Mouse (Mus musculus): ENCODE results near the gene Dock1. TPM values are rescaled to one million over a fixed set of nuclear protein-coding genes. Genes with fewer than 3 reads are reported as not detected.

Gene Dock1
- polyA plus RNA-seq, 1 experiment from 2014 or later: 24.6 TPM

GRCm38 (mm10) chr7:134709226-134709853, 38.9 kb downstream of the Dock1 start:
- H3K79me2 ChIP-seq (ENCODE audit: inconsistent target): peaks cover 55% of the 10 kb centered on the region; the same call in 1 of the 2 replicates
- H3K36me3 ChIP-seq (ENCODE audit: inconsistent target): no peaks in the 10 kb centered on the region
- no peak overlapping the region for H3K4me3 ChIP-seq (ENCODE audit: inconsistent target)
- no peak overlapping the region for H3K27ac ChIP-seq
- WGBS (ENCODE audit: missing documents): 95% methylated on average over 5 of the region's 5 CpGs

- Histone ChIP-seq H3K79me2 (ENCODE audit: inconsistent target) (peaks cover 37% of the 10 kb centered on the region; the same call in 1 of the 2 replicates), H3K36me3 (ENCODE audit: inconsistent target) (no peaks in the 10 kb centered on the region), H3K4me3 (ENCODE audit: inconsistent target) (no peak overlapping the region), H3K27ac (no peak overlapping the region)
- WGBS (ENCODE audit: missing documents): 100% methylated on average over 1 of the region's 1 CpGs
Observed at GRCm38 (mm10) chr7:134711576-134711975, 41.1 kb downstream of the Dock1 start.

GRCm38 (mm10) chr7:134719406-134719805, 49.0 kb downstream of the Dock1 start:
- Histone ChIP-seq H3K79me2 (ENCODE audit: inconsistent target) (peaks cover 4% of the 10 kb centered on the region; the same call in 1 of the 2 replicates), H3K4me3 (ENCODE audit: inconsistent target) (no peak overlapping the region), H3K36me3 (ENCODE audit: inconsistent target) (no peaks in the 10 kb centered on the region), H3K27ac (no peak overlapping the region)
- 100% methylated on average over 3 of the region's 3 CpGs for WGBS (ENCODE audit: missing documents)

- WGBS (ENCODE audit: missing documents): 89% methylated on average over 6 of the region's 7 CpGs
- H3K4me3 ChIP-seq (ENCODE audit: inconsistent target): no peak overlapping the region
- H3K79me2 ChIP-seq (ENCODE audit: inconsistent target): no peaks in the 10 kb centered on the region; the same call in 1 of the 2 replicates
- H3K36me3 ChIP-seq (ENCODE audit: inconsistent target): no peaks in the 10 kb centered on the region
- H3K27ac ChIP-seq: no peak overlapping the region
Observed at GRCm38 (mm10) chr7:134722361-134722760, 51.9 kb downstream of the Dock1 start.

- H3K4me3 ChIP-seq (ENCODE audit: inconsistent target): no peak overlapping the region
- H3K27ac ChIP-seq: no peak overlapping the region
- no peaks in the 10 kb centered on the region for H3K36me3 ChIP-seq (ENCODE audit: inconsistent target)
- H3K79me2 ChIP-seq (ENCODE audit: inconsistent target): no peaks in the 10 kb centered on the region; the same call in 1 of the 2 replicates
- whole genome bisulfite sequencing (ENCODE audit: missing documents): 91% methylated on average over 9 of the region's 9 CpGs
Observed at GRCm38 (mm10) chr7:134722955-134723354, 52.5 kb downstream of the Dock1 start.

- no peaks in the 10 kb centered on the region; the same call in 1 of the 2 replicates for H3K79me2 ChIP-seq (ENCODE audit: inconsistent target)
- WGBS (ENCODE audit: missing documents): 87% methylated on average over 5 of the region's 5 CpGs
- H3K27ac ChIP-seq: no peak overlapping the region
- H3K36me3 ChIP-seq (ENCODE audit: inconsistent target): no peaks in the 10 kb centered on the region
- H3K4me3 ChIP-seq (ENCODE audit: inconsistent target): no peak overlapping the region
Observed at GRCm38 (mm10) chr7:134723509-134723908, 53.1 kb downstream of the Dock1 start.

- Histone ChIP-seq H3K4me3 (ENCODE audit: inconsistent target) (no peak overlapping the region), H3K27ac (no peak overlapping the region), H3K79me2 (ENCODE audit: inconsistent target) (no peaks in the 10 kb centered on the region), H3K36me3 (ENCODE audit: inconsistent target) (no peaks in the 10 kb centered on the region)
- 85% methylated on average over 7 of the region's 7 CpGs for WGBS (ENCODE audit: missing documents)
Observed at GRCm38 (mm10) chr7:134724841-134725240, 54.4 kb downstream of the Dock1 start.

GRCm38 (mm10) chr7:134725551-134726529, 55.4 kb downstream of the Dock1 start:
- WGBS (ENCODE audit: missing documents): 95% methylated on average over 11 of the region's 11 CpGs
- Histone ChIP-seq H3K27ac (no peak overlapping the region), H3K79me2 (ENCODE audit: inconsistent target) (no peaks in the 10 kb centered on the region), H3K4me3 (ENCODE audit: inconsistent target) (no peak overlapping the region), H3K36me3 (ENCODE audit: inconsistent target) (no peaks in the 10 kb centered on the region)

GRCm38 (mm10) chr7:134726530-134727258, 56.2 kb downstream of the Dock1 start:
- Histone ChIP-seq H3K4me3 (ENCODE audit: inconsistent target) (no peak overlapping the region), H3K79me2 (ENCODE audit: inconsistent target) (no peaks in the 10 kb centered on the region), H3K27ac (no peak overlapping the region), H3K36me3 (ENCODE audit: inconsistent target) (no peaks in the 10 kb centered on the region)
- 94% methylated on average over 5 of the region's 5 CpGs for WGBS (ENCODE audit: missing documents)

GRCm38 (mm10) chr7:134729348-134729747, 58.9 kb downstream of the Dock1 start:
- H3K27ac ChIP-seq: no peak overlapping the region
- H3K79me2 ChIP-seq (ENCODE audit: inconsistent target): no peaks in the 10 kb centered on the region
- H3K36me3 ChIP-seq (ENCODE audit: inconsistent target): no peaks in the 10 kb centered on the region
- H3K4me3 ChIP-seq (ENCODE audit: inconsistent target): no peak overlapping the region

GRCm38 (mm10) chr7:134730406-134731126, 60.1 kb downstream of the Dock1 start:
- 100% methylated on average over 3 of the region's 3 CpGs for WGBS (ENCODE audit: missing documents)
- no peak overlapping the region for H3K27ac ChIP-seq
- no peaks in the 10 kb centered on the region for H3K36me3 ChIP-seq (ENCODE audit: inconsistent target)
- H3K79me2 ChIP-seq (ENCODE audit: inconsistent target): no peaks in the 10 kb centered on the region
- H3K4me3 ChIP-seq (ENCODE audit: inconsistent target): no peak overlapping the region

GRCm38 (mm10) chr7:134747059-134747458, 76.6 kb downstream of the Dock1 start:
- WGBS (ENCODE audit: missing documents): 98% methylated on average over 4 of the region's 4 CpGs
- H3K79me2 ChIP-seq (ENCODE audit: inconsistent target): no peaks in the 10 kb centered on the region
- no peak overlapping the region for H3K4me3 ChIP-seq (ENCODE audit: inconsistent target)
- no peak overlapping the region for H3K27ac ChIP-seq
- peaks cover 16% of the 10 kb centered on the region; the same call in 1 of the 2 replicates for H3K36me3 ChIP-seq (ENCODE audit: inconsistent target)

GRCm38 (mm10) chr7:134748376-134748775, 77.9 kb downstream of the Dock1 start:
- H3K79me2 ChIP-seq (ENCODE audit: inconsistent target): no peaks in the 10 kb centered on the region
- peaks cover 16% of the 10 kb centered on the region; the same call in 1 of the 2 replicates for H3K36me3 ChIP-seq (ENCODE audit: inconsistent target)
- 88% methylated on average over 3 of the region's 3 CpGs for WGBS (ENCODE audit: missing documents)
- H3K27ac ChIP-seq: no peak overlapping the region
- no peak overlapping the region for H3K4me3 ChIP-seq (ENCODE audit: inconsistent target)

- Histone ChIP-seq H3K4me3 (ENCODE audit: inconsistent target) (no peak overlapping the region), H3K79me2 (ENCODE audit: inconsistent target) (no peaks in the 10 kb centered on the region), H3K36me3 (ENCODE audit: inconsistent target) (peaks cover 23% of the 10 kb centered on the region; the same call in 1 of the 2 replicates), H3K27ac (no peak overlapping the region)
- no CpG with 5 or more reads among the region's 1 CpGs for WGBS (ENCODE audit: missing documents)
Observed at GRCm38 (mm10) chr7:134749613-134750012, 79.2 kb downstream of the Dock1 start.
